Mouse (Mus musculus): ENCODE data around the gene Dhh. TPM values are rescaled to one million over a fixed set of nuclear protein-coding genes. Genes with fewer than 3 reads are reported as not detected.

The Dhh gene
- polyA plus RNA-seq, 1 experiment from 2014 or later, result 0.66 TPM

GRCm38 (mm10) chr15:98853161-98853937 lies 45.0 kb downstream of the Dhh start:
- Histone ChIP-seq H3K4me1 (no peaks in the 10 kb centered on the region), H3K4me3 (no peak overlapping the region), H3K27ac (replicated peaks) (no peak overlapping the region), H3K9ac (replicated peaks) (no peak overlapping the region), H3K36me3 (peaks cover 100% of the 10 kb centered on the region), H3K4me2 (replicated peaks) (no peak overlapping the region), H3K9me3 (no peaks in the 10 kb centered on the region), H3K27me3 (no peaks in the 10 kb centered on the region)
- 94% methylated on average over 28 of the region's 28 CpGs for WGBS
- no peak for ATAC-seq (ENCODE audit: low FRiP score, low read depth)

DNA sequence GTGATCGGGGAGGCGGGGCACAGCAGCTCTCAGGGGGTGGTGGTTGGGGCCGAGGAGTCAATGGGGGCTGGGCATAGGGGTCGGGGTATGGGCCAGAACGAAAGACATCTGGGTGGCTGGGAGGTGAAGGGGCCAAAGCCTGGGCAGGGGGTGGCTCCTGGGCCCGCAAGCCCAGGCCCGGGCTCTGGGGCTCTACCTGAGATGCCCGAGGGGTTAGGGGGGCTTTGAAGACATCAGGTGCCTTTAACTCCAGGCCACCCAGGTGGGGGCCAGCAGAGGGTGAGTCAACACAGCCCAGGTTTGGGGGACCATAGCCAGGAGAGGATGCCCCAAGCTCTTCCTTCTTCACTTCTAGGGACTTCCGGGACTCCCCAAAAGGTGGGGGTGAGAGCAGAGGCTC lies 45.6 kb downstream of the Dhh start:
- Histone ChIP-seq H3K4me3 (no peak overlapping the region), H3K27ac (replicated peaks) (no peak overlapping the region), H3K4me1 (no peaks in the 10 kb centered on the region), H3K4me2 (replicated peaks) (no peak overlapping the region), H3K36me3 (peaks cover 100% of the 10 kb centered on the region), H3K9ac (replicated peaks) (no peak overlapping the region), H3K27me3 (no peaks in the 10 kb centered on the region), H3K9me3 (no peaks in the 10 kb centered on the region)
- ATAC-seq (ENCODE audit: low FRiP score, low read depth), result no peak
- 87% methylated on average over 9 of the region's 9 CpGs for WGBS

DNA sequence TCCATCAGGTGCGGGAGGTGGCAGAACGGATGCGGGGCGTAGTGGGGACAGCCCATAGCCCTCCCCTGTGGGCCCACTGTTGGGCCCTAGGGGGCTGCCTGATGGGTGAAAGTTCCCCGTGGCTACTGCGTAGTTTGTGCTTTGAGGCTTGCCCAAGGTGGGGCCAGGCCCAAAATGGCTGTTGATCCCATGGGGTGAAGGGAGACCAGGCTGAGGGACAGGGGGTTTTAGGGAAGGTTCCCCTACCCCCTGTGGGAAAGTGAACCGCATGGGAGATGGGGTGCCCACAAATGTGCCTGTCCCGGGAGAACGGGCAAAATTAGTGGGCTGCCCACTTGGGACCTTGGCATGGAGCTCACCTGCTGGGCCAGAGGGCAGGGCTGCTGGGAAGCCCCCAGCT lies 46.3 kb downstream of the Dhh start:
- H3K4me3 ChIP-seq, result no peak overlapping the region
- H3K9me3 ChIP-seq, result no peaks in the 10 kb centered on the region
- H3K4me1 ChIP-seq, result no peaks in the 10 kb centered on the region
- no peak overlapping the region for H3K9ac ChIP-seq (replicated peaks)
- H3K27ac ChIP-seq (replicated peaks), result no peak overlapping the region
- H3K36me3 ChIP-seq, result peaks cover 100% of the 10 kb centered on the region
- no peaks in the 10 kb centered on the region for H3K27me3 ChIP-seq
- H3K4me2 ChIP-seq (replicated peaks), result no peak overlapping the region
- WGBS, result 95% methylated on average over 9 of the region's 9 CpGs
- ATAC-seq (ENCODE audit: low FRiP score, low read depth), result no peak

DNA sequence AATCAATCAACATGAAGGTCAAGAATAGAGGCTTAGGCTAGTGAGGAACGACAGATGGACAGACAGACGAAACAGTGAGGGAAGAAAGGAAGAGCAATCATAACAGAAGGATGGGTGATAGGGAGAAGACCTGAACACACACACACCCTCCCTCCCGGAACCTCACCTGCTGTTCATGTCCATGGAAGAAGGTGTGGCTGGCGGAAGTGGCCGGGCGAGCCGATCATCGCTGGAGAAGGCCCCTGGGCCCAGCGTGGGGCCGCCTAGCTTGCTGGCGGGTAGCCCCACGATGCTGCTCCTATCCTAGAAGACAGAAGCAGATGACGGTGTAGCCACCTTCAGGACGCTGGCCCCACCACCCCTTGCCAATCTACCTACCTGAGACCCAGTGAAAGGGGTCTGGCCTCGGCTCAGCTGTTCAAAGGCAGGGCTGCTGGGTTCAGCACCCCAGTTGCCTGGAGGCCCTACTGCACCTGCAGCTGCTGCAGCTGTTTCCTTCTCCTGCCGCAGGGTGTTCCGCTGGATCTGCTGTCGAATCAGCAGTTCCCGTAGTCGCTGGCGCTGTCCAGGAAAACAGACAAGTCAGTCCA lies 47.0 kb downstream of the Dhh start:
- 94% methylated on average over 19 of the region's 21 CpGs for WGBS
- Histone ChIP-seq H3K4me3 (no peak overlapping the region), H3K4me1 (no peaks in the 10 kb centered on the region), H3K9ac (replicated peaks) (no peak overlapping the region), H3K27me3 (no peaks in the 10 kb centered on the region), H3K27ac (replicated peaks) (no peak overlapping the region), H3K4me2 (replicated peaks) (no peak overlapping the region), H3K36me3 (peaks cover 100% of the 10 kb centered on the region), H3K9me3 (no peaks in the 10 kb centered on the region)
- ATAC-seq (ENCODE audit: low FRiP score, low read depth), result no peak

DNA sequence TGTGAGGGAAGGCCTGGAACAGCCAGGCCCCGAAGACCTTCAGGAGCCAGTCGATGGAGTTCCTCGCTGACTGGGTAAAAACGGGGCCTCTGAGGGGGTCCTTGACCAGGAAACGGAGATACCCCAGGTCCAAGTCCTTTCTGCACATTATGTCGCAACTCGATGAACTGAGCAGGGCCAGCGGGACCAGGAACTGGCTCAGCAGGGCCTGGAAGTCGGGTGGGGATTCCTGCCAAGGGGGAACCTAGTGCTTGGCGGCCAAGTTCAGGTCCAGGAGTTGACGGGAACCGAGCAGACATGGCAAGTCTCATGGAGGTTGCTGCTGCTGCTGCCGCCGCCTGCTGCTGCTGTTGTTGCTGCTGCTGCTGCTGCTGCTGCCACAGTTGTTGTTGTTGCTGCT lies 47.7 kb downstream of the Dhh start:
- Histone ChIP-seq H3K36me3 (peaks cover 100% of the 10 kb centered on the region), H3K9ac (replicated peaks) (no peak overlapping the region)
- WGBS, result 92% methylated on average over 14 of the region's 14 CpGs

DNA sequence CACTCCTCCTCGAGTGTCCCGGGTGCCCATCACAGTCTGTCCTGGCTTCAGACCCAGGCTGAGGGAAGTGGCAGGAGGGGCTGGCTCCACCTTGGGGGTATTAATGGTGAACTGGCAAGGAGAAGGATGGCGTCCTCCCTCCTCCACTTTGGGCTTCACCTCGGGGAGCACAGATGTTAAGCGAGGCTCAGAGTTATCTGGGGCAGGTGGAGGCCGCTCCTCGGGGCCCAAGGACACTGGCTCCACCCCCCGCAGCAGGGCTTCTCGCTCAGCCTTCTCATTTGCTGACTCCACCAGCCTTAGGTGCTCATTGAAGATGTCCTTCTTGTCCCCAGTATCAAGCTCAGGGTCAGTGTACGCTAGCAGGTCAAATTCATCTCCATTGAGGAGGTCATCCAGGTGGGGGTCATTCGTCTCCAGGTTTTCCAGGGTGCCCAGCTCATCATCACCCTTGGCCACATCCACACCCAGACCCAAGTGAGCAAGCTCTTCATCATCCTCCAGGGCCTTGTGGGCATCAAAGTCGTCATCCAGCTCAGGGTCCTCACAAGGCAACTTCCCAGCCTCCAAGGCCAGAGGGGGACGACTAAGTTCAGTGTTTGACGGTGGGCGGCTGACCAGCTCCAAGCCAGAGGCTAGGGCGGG lies 48.3 kb downstream of the Dhh start:
- Histone ChIP-seq H3K27me3 (no peaks in the 10 kb centered on the region), H3K9me3 (no peaks in the 10 kb centered on the region), H3K4me1 (no peaks in the 10 kb centered on the region), H3K27ac (replicated peaks) (no peak overlapping the region), H3K9ac (replicated peaks) (no peak overlapping the region), H3K36me3 (peaks cover 100% of the 10 kb centered on the region), H3K4me2 (replicated peaks) (no peak overlapping the region), H3K4me3 (no peak overlapping the region)
- WGBS, result 92% methylated on average over 16 of the region's 16 CpGs
- no peak for ATAC-seq (ENCODE audit: low FRiP score, low read depth)

More for the DNA sequence above, 47.7 kb downstream of the Dhh start:
- Histone ChIP-seq H3K27ac (replicated peaks) (no peak overlapping the region), H3K4me2 (replicated peaks) (no peak overlapping the region), H3K4me3 (no peak overlapping the region), H3K4me1 (no peaks in the 10 kb centered on the region), H3K9me3 (no peaks in the 10 kb centered on the region), H3K27me3 (no peaks in the 10 kb centered on the region)
- ATAC-seq (ENCODE audit: low FRiP score, low read depth), result no peak

GRCm38 (mm10) chr15:98849165-98849564 lies 49.2 kb downstream of the Dhh start:
- Histone ChIP-seq H3K9ac (replicated peaks) (no peak overlapping the region), H3K4me1 (no peaks in the 10 kb centered on the region), H3K36me3 (peaks cover 100% of the 10 kb centered on the region), H3K4me2 (replicated peaks) (no peak overlapping the region), H3K27ac (replicated peaks) (no peak overlapping the region), H3K27me3 (no peaks in the 10 kb centered on the region), H3K9me3 (no peaks in the 10 kb centered on the region), H3K4me3 (no peak overlapping the region)
- WGBS, result 95% methylated on average over 11 of the region's 11 CpGs
- ATAC-seq (ENCODE audit: low FRiP score, low read depth), result no peak

DNA sequence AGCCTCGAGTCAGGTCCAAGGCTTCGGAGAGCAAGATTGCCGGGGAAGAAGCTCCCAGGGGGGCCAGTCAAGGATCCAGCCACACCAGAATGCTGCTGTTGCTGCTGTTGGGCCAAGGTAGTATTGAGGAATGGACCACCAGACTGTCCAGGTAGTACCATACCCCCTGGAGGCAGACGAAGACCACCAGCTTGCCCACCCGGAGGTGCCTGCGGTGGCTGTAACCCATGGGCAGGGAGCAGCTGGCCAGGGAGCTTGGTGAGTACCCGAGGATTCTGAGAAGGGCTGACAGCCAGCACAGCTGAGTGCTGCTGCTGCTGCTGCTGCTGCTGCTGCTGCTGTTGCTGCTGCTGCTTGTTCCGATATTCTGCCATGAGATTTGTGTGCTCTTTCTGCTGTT lies 52.2 kb downstream of the Dhh start:
- 89% methylated on average over 8 of the region's 8 CpGs for WGBS
- no peaks in the 10 kb centered on the region for H3K9me3 ChIP-seq
- H3K36me3 ChIP-seq, result peaks cover 100% of the 10 kb centered on the region
- no peaks in the 10 kb centered on the region for H3K27me3 ChIP-seq
- no peak for ATAC-seq (ENCODE audit: low FRiP score, low read depth)
- H3K27ac ChIP-seq (replicated peaks), result no peak overlapping the region
- no peak overlapping the region for H3K4me3 ChIP-seq
- no peak overlapping the region for H3K4me2 ChIP-seq (replicated peaks)
- H3K4me1 ChIP-seq, result no peaks in the 10 kb centered on the region
- no peak overlapping the region for H3K9ac ChIP-seq (replicated peaks)

GRCm38 (mm10) chr15:98845149-98845548 lies 53.2 kb downstream of the Dhh start:
- WGBS, result 90% methylated on average over 2 of the region's 2 CpGs
- peaks cover 100% of the 10 kb centered on the region for H3K36me3 ChIP-seq
- H3K4me1 ChIP-seq, result no peaks in the 10 kb centered on the region
- H3K27me3 ChIP-seq, result no peaks in the 10 kb centered on the region
- ATAC-seq (ENCODE audit: low FRiP score, low read depth), result no peak
- no peak overlapping the region for H3K4me3 ChIP-seq
- H3K9ac ChIP-seq (replicated peaks), result no peak overlapping the region
- H3K9me3 ChIP-seq, result no peaks in the 10 kb centered on the region
- H3K4me2 ChIP-seq (replicated peaks), result no peak overlapping the region
- H3K27ac ChIP-seq (replicated peaks), result no peak overlapping the region

DNA sequence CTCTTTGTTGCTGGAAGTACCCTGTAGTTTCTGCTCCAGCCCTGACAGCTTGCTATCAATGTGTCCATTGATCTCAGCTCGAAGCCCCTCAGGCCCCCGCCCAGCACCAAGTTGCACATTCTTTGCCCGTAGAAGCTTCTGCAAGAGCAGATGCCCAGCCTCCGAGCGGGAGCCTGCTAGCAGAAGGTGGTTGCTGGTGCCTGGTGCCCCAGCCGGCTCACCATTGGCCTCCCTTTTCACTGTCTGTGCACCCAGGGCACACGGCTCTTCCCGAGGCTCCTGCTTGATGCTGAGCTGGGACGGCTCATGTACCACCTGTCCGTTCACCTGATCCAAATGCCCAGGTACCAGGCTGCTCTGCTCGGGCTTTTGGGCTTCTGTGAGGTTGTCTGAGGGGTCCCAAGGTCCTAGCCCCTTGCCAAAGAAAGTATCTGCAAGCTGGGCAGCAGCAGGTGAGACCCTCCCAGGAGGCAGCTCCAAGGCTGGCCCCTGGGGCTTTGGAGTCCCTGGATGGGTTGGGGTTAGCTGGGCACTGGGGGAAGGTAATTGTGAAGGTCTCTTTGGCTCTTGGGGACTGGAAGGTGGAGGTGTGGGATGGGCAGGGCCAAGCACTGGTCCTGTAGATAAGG lies 54.6 kb downstream of the Dhh start:
- no peak for ATAC-seq (ENCODE audit: low FRiP score, low read depth)
- WGBS, result 93% methylated on average over 11 of the region's 11 CpGs
- Histone ChIP-seq H3K27ac (replicated peaks) (no peak overlapping the region), H3K9me3 (no peaks in the 10 kb centered on the region), H3K4me3 (no peak overlapping the region), H3K9ac (replicated peaks) (no peak overlapping the region), H3K4me2 (replicated peaks) (no peak overlapping the region), H3K27me3 (no peaks in the 10 kb centered on the region), H3K4me1 (no peaks in the 10 kb centered on the region), H3K36me3 (peaks cover 100% of the 10 kb centered on the region)

Data from midbrain, embryonic 12.5 days (tissue).